8 mouse cellular contexts compared by ENCODE assay signal in genomic region chr5:9111759-9112158, GRCm38 (mm10). TPM values are rescaled to one million over a fixed set of nuclear protein-coding genes. Genes with fewer than 3 reads are reported as not detected.
DNase-seq lines count a peak whose midpoint lies in the region; ATAC-seq lines count a peak whose summit lies in the region.

No protein-coding gene starts in this region.

- H3K4me3 ChIP-seq in heart, embryonic 16.5 days (ENCODE audit: low read length), result no peak overlapping the region
- H3K4me3 ChIP-seq in lung, embryonic 15.5 days, result no peak overlapping the region

- H3K9me3 ChIP-seq in heart, embryonic 16.5 days (replicated peaks; ENCODE audit: control insufficient read depth, low read length), result no peaks in the 10 kb centered on the region
- no peaks in the 10 kb centered on the region for H3K9me3 ChIP-seq in lung, embryonic 15.5 days

- H3K9ac ChIP-seq in heart, embryonic 16.5 days (ENCODE audit: low read length), result no peak overlapping the region
- H3K9ac ChIP-seq in lung, embryonic 15.5 days, result no peak overlapping the region

- DNase-seq in CD4-positive, CD25-positive, alpha-beta regulatory T cell, adult 2 months (ENCODE audit: low read depth, low spot score), result peak; percentile 91
- peak; percentile 82 for DNase-seq in R1 (ENCODE audit: low read depth, low spot score)
- peak; percentile 79 for DNase-seq in embryo, embryonic 11 days
- peak; percentile 65 for DNase-seq in kidney, postnatal 14 days
- DNase-seq in retina, adult 2 months (ENCODE audit: low read depth, low spot score), result peak; percentile 34
- no peak for DNase-seq in ovary, postnatal 10 days (ENCODE audit: low spot score)

- peaks cover 5% of the 10 kb centered on the region; the same call in 1 of the 2 replicates for H3K36me3 ChIP-seq in heart, embryonic 16.5 days (ENCODE audit: control insufficient read depth, insufficient read depth)
- H3K36me3 ChIP-seq in lung, embryonic 15.5 days, result 0 out of 2 replicates have a peak, but pooled peaks cover 2% of the 10 kb centered on the region

- no peaks in the 10 kb centered on the region for H3K27me3 ChIP-seq in heart, embryonic 16.5 days (ENCODE audit: control insufficient read depth, insufficient read depth, low read length)
- no peaks in the 10 kb centered on the region for H3K27me3 ChIP-seq in lung, embryonic 15.5 days

- ATAC-seq in heart, embryonic 16.5 days (replicated peaks; ENCODE audit: extremely low read depth, insufficient read depth, low FRiP score), result peak; percentile 65
- ATAC-seq in lung, embryonic 15.5 days (ENCODE audit: borderline replicate concordance, extremely low read depth, low FRiP score, low TSS enrichment), result peak; percentile 62

- no peak overlapping the region for H3K4me2 ChIP-seq in heart, embryonic 16.5 days (ENCODE audit: low read depth, low read length)
- no peak overlapping the region for H3K4me2 ChIP-seq in lung, embryonic 15.5 days

- 14% methylated on average over 5 of the region's 5 CpGs for WGBS in heart, embryonic 16.5 days
- WGBS in lung, embryonic 15.5 days, result 5% methylated on average over 5 of the region's 5 CpGs

- no peak overlapping the region for H3K27ac ChIP-seq in heart, embryonic 16.5 days (ENCODE audit: low read length)
- H3K27ac ChIP-seq in lung, embryonic 15.5 days, result no peak overlapping the region

- no peaks in the 10 kb centered on the region for H3K4me1 ChIP-seq in heart, embryonic 16.5 days (ENCODE audit: control insufficient read depth, insufficient read depth, low read length)
- peaks cover 10% of the 10 kb centered on the region; the same call in 1 of the 2 replicates for H3K4me1 ChIP-seq in lung, embryonic 15.5 days

RNA-seq across cellular contexts. Expression of gene Tmem243, which starts 11.3 kb away (rescaled TPM):
- polyA plus RNA-seq in heart, embryonic 16.5 days (2015; fragmentation: Nextera tagmentation; extraction: Ambion mirVana), result 10.4 and 13.5 TPM in 2 replicates
- polyA plus RNA-seq in lung, embryonic 15.5 days (2015; fragmentation: Nextera tagmentation; extraction: Ambion mirVana), result 42.4 and 49.9 TPM in 2 replicates

RNA-seq across cellular contexts. Expression of gene Dmtf1, which starts 49.8 kb away (rescaled TPM):
- polyA plus RNA-seq in heart, embryonic 16.5 days (2015; fragmentation: Nextera tagmentation; extraction: Ambion mirVana), result 27.9 and 28.9 TPM in 2 replicates
- polyA plus RNA-seq in lung, embryonic 15.5 days (2015; fragmentation: Nextera tagmentation; extraction: Ambion mirVana), result 39.5 and 42.9 TPM in 2 replicates
